Mouse (Mus musculus) left cerebral cortex, postnatal 36 days (tissue): ENCODE measurements around the gene Isy1. TPM values are rescaled to one million over a fixed set of nuclear protein-coding genes. Genes with fewer than 3 reads are reported as not detected.

Experiments
- DNase-seq, 2 experiments: peaks; one replicate each; pipeline ENCODE4 v3.0.0; 2021 to 2022; ENCODE audit warnings: low spot score in 2 of 2, mixed read lengths in 1 of 2
- intact Hi-C: fragments of 180-260 bp; cut with DNase I; formaldehyde crosslinking; loops from one replicate; pipeline ENCODE4 v1.15.1; 2025
- total RNA-seq, 2 experiments: library from RNA; stranded (reverse); gene quantifications; 2 replicates each; pipeline ENCODE4 v1.2.3; 2021

Gene Isy1
- total RNA-seq, 2 experiments from 2014 or later = 24.3 to 39.2 TPM

- intact Hi-C loops = loop anchor here (1.0 to 2.0 kb wide), 2 partner anchors 13 to 36 kb away; partner anchors contain the start of genes Copg1 and Isy1
- DNase-seq = peak; percentile 97 to 98
Observed at GRCm38 (mm10) chr6:87850900-87851614, 12.5 kb upstream of the Isy1 start, which contains the start of gene Cnbp. Gene Cnbp, minus strand, starts transcription at chr6:87851106.

GRCm38 (mm10) chr6:87850155-87850899, 11.7 kb upstream of the Isy1 start:
- intact Hi-C loops = loop anchor here (2.0 kb wide), 1 partner anchor 36 kb away; the partner anchor contains the start of gene Copg1
- DNase-seq = peak in 1 of 2 experiments; percentile 68

GRCm38 (mm10) chr6:87849780-87850154, 11.2 kb upstream of the Isy1 start:
- intact Hi-C loops = loop anchor here (2.0 kb wide), 1 partner anchor 37 kb away; the partner anchor contains the start of gene Copg1
- DNase-seq = no peak

GRCm38 (mm10) chr6:87846813-87847212, 8.2 kb upstream of the Isy1 start:
- no peak for DNase-seq
- intact Hi-C loops = no loop called here

- DNase-seq = no peak
- intact Hi-C loops = no loop called here
Observed at GRCm38 (mm10) chr6:87845031-87845695, 6.6 kb upstream of the Isy1 start.

- intact Hi-C loops = no loop called here
- DNase-seq = no peak
Observed at GRCm38 (mm10) chr6:87842254-87842653, 3.7 kb upstream of the Isy1 start.

GRCm38 (mm10) chr6:87841635-87842034, 3.0 kb upstream of the Isy1 start:
- intact Hi-C loops = no loop called here
- no peak for DNase-seq

- no peak for DNase-seq
- intact Hi-C loops = loop anchor here (5.0 to 10.0 kb wide), 3 partner anchors 47 to 145 kb away; partner anchors contain the start of genes Copg1 and H1fx
Observed at GRCm38 (mm10) chr6:87839797-87840341, 1.3 kb upstream of the Isy1 start.

GRCm38 (mm10) chr6:87835695-87836094, 2.9 kb downstream of the Isy1 start, which contains the start of gene Gm45140:
Gene Gm45140, minus strand, starts transcription at chr6:87835795.
- intact Hi-C loops = loop anchor here (5.0 to 10.0 kb wide), 3 partner anchors 52 to 149 kb away; partner anchors contain the start of genes Copg1 and H1fx
- no peak for DNase-seq

GRCm38 (mm10) chr6:87820366-87820765, 18.2 kb downstream of the Isy1 start:
- intact Hi-C loops = no loop called here
- DNase-seq = no peak

- intact Hi-C loops = no loop called here
- DNase-seq = no peak
Observed at GRCm38 (mm10) chr6:87814486-87814885, 24.1 kb downstream of the Isy1 start.

- intact Hi-C loops = no loop called here
- DNase-seq = no peak
Observed at GRCm38 (mm10) chr6:87812656-87813055, 25.9 kb downstream of the Isy1 start.

- intact Hi-C loops = no loop called here
- peak; percentile 88 to 91 for DNase-seq
Observed at GRCm38 (mm10) chr6:87811675-87812338, 26.8 kb downstream of the Isy1 start, which contains the start of gene Rab43. Gene Rab43, minus strand, starts transcription at chr6:87812164.

GRCm38 (mm10) chr6:87810713-87811669, 27.6 kb downstream of the Isy1 start:
- intact Hi-C loops = no loop called here
- peak; percentile 36 to 64 for DNase-seq

GRCm38 (mm10) chr6:87810311-87810710, 28.3 kb downstream of the Isy1 start:
- no peak for DNase-seq
- intact Hi-C loops = no loop called here

GRCm38 (mm10) chr6:87809651-87810161, 28.9 kb downstream of the Isy1 start:
- intact Hi-C loops = no loop called here
- no peak for DNase-seq

- no peak for DNase-seq
- intact Hi-C loops = no loop called here
Observed at GRCm38 (mm10) chr6:87809144-87809543, 29.5 kb downstream of the Isy1 start.

- DNase-seq = no peak
- intact Hi-C loops = no loop called here
Observed at GRCm38 (mm10) chr6:87808521-87808920, 30.1 kb downstream of the Isy1 start.
